In the genomic region with DNA sequence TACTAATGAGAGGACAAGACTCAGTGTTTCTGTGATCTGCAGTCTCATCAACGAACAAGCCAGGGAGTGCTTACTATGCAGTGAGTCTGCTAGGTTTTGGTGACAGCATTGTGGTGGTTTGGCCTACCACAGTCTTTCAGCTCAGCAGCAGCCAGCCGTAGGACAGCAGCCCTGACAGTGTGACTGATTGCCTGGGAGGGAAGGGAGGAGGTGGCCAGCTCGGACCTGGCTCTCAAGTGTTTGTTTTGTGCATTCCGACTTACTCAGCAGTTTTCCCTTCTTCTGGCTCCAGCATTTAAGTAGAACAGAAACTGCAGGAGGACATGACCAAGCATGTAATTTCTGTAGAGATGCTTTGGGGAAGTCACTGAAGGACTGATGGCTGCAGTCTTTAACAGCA, we compare ENCODE assay signal across 13 mouse cellular contexts. TPM values are rescaled to one million over a fixed set of nuclear protein-coding genes. Genes with fewer than 3 reads are reported as not detected.
DNase-seq lines count a peak whose midpoint lies in the region; ATAC-seq and TF ChIP-seq lines count a peak whose summit lies in the region.
"Had no signal": no experiment of that assay in that cellular context is flagged by ENCODE, and none has a peak within 500 bp of the region (broad histone marks: within the 10 kb centered on the region; RNA-seq: fewer than 3 reads in every experiment).

No protein-coding gene starts in this region.

- WGBS in kidney, embryonic 14.5 days: 15% methylated on average over 4 of the region's 4 CpGs

- no peak for TF ChIP-seq POLR2A in embryonic fibroblast, embryonic 13.5 days (IDR thresholded peaks at IDR 0.05; ENCODE audit: low read depth, low read length)

- no peak for TF ChIP-seq CTCF in embryonic fibroblast, embryonic 13.5 days (IDR thresholded peaks at IDR 0.05; ENCODE audit: borderline replicate concordance, insufficient read depth, low read length)

- H3K27me3 ChIP-seq in kidney, embryonic 14.5 days (ENCODE audit: control insufficient read depth, insufficient read depth, low read length): no peaks in the 10 kb centered on the region
- H3K27me3 ChIP-seq: CH12.LX; heart, embryonic 15.5 days; limb, embryonic 15.5 days had no signal

- ATAC-seq in kidney, embryonic 14.5 days (ENCODE audit: low FRiP score, low TSS enrichment): peak; percentile 81
- ATAC-seq in CD4-positive, CD25-positive, alpha-beta regulatory T cell, adult 4 months: no peak

- no peak overlapping the region for H3K4me3 ChIP-seq in kidney, embryonic 14.5 days (ENCODE audit: low read length)
- no peak overlapping the region for H3K4me3 ChIP-seq in embryonic fibroblast, embryonic 13.5 days (ENCODE audit: insufficient read depth, low read length)
- H3K4me3 ChIP-seq: gastrocnemius, adult 2 months; heart, embryonic 15.5 days; limb, embryonic 15.5 days had no signal

- no peak overlapping the region for H3K27ac ChIP-seq in kidney, embryonic 14.5 days (ENCODE audit: low read depth, low read length)
- H3K27ac ChIP-seq in embryonic fibroblast, embryonic 13.5 days (ENCODE audit: insufficient read depth, low read length): peak overlapping the region; percentile 74
- H3K27ac ChIP-seq: gastrocnemius, adult 2 months; heart, embryonic 15.5 days; limb, embryonic 15.5 days had no signal

- H3K9me3 ChIP-seq in kidney, embryonic 14.5 days (ENCODE audit: control insufficient read depth, low read length): no peaks in the 10 kb centered on the region
- H3K9me3 ChIP-seq: heart, embryonic 15.5 days; limb, embryonic 15.5 days had no signal

- no peaks in the 10 kb centered on the region for H3K4me1 ChIP-seq in kidney, embryonic 14.5 days (ENCODE audit: control insufficient read depth, insufficient read depth, low read length)
- H3K4me1 ChIP-seq in embryonic fibroblast, embryonic 13.5 days (ENCODE audit: control insufficient read depth, insufficient read depth, low read length): peaks cover 6% of the 10 kb centered on the region; the same call in 1 of the 2 replicates
- H3K4me1 ChIP-seq: heart, embryonic 15.5 days; limb, embryonic 15.5 days had no signal

- no peaks in the 10 kb centered on the region; the same call in none of the 2 replicates for H3K36me3 ChIP-seq in kidney, embryonic 14.5 days (ENCODE audit: control insufficient read depth, insufficient read depth, low read length)
- H3K36me3 ChIP-seq: heart, embryonic 15.5 days had no signal

- DNase-seq in kidney, postnatal 25 days: no peak
- DNase-seq in NIH3T3 (ENCODE audit: low read depth): peak; percentile 21
- peak; percentile 58 for DNase-seq in lung, postnatal 25 days (ENCODE audit: low spot score)
- no peak for DNase-seq in layer of hippocampus, postnatal 36 days
- DNase-seq in testis, postnatal 10 days (ENCODE audit: low spot score): no peak
- DNase-seq: gastrocnemius, adult 2 months; thymus, adult 2 months had no signal

- H3K9ac ChIP-seq in kidney, embryonic 14.5 days (ENCODE audit: low read depth, low read length): no peak overlapping the region
- H3K9ac ChIP-seq: heart, embryonic 15.5 days; limb, embryonic 15.5 days had no signal

- H3K4me2 ChIP-seq in kidney, embryonic 14.5 days (replicated peaks; ENCODE audit: low read depth, low read length): no peak overlapping the region
- H3K4me2 ChIP-seq: heart, embryonic 15.5 days; limb, embryonic 15.5 days had no signal

RNA-seq across cellular contexts. Expression of a gene that starts 39.2 kb away (rescaled TPM):
- 57.0 and 83.3 TPM in 2 replicates for polyA plus RNA-seq in kidney, embryonic 14.5 days (2014; fragmentation: Nextera tagmentation; extraction: Ambion mirVana)
- polyA plus RNA-seq in embryonic fibroblast, embryonic 13.5 days (2011; ENCODE audit: insufficient read length, low read depth, missing spikeins): 66.3 and 74.1 TPM in 2 replicates
- polyA plus RNA-seq in CD4-positive, CD25-positive, alpha-beta regulatory T cell, adult 4 months (2017; shearing (Covaris generic)): 10 to 100 TPM; 47.1 to 78.3 TPM
- 100 to 1,000 TPM in 1 of 2 experiments, 10 to 100 TPM in 1; 98.3 to 109 TPM for total RNA-seq in layer of hippocampus, postnatal 36 days (2021)

Comparison
In these comparisons a context has a peak if more than half of its experiments do, and no peak if none do; other contexts are left out.
1. DNase-seq: peak in NIH3T3 (single experiment) and lung, postnatal 25 days (single experiment); none in kidney, postnatal 25 days (0 of 2), layer of hippocampus, postnatal 36 days (0 of 2) and testis, postnatal 10 days (single experiment).